Mouse (Mus musculus): ENCODE measurements around the gene Lamp1.
A peak's percentile ranks its signal among the peaks of the same experiment; 100 is the strongest.

The Lamp1 gene

GRCm38 (mm10) chr8:13202041-13202440 is 43.1 kb downstream of the Lamp1 start:
- DNase-seq: peak; percentile 36

GRCm38 (mm10) chr8:13202806-13203205 is 43.8 kb downstream of the Lamp1 start:
- DNase-seq: peak; percentile 86

- DNase-seq: peak; percentile 78
Observed at GRCm38 (mm10) chr8:13203472-13203871, 44.5 kb downstream of the Lamp1 start.

DNA sequence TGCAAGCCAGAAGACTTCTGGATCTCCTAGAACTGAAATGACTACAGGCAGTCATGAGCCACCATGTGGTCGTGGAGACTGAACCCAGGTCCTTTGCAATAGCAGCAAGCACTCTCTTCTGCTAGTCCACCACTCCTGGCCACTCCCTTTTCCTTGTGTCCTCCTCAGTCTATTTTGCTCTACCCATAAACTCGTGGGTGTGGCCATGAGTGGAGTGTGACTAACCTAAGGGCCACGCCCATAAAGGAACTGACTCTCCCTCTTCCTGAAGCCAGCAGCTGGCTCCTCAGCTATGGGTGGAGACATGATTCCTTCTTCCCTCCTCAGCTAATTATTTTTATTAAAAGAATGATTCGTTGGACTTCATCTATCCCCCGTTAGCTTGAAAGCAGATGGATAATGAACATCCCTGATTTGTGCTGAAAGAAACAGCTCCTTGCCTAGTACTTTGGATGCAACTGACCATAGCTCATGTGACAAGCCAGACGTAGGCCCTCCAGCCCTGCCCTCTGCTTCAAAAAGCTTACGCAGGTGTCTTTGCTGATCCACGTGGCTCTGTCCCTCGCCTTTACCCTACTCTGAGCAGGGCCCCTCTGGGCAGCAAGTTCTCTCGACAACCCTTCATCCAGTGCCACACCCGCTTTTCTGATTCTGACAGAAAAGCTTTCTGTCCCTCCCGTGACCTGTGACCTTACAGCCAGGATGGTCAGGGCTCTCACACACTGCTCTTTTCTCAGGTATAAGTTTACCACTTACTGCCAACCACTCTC is 45.6 kb downstream of the Lamp1 start:
- DNase-seq: peak; percentile 85

DNA sequence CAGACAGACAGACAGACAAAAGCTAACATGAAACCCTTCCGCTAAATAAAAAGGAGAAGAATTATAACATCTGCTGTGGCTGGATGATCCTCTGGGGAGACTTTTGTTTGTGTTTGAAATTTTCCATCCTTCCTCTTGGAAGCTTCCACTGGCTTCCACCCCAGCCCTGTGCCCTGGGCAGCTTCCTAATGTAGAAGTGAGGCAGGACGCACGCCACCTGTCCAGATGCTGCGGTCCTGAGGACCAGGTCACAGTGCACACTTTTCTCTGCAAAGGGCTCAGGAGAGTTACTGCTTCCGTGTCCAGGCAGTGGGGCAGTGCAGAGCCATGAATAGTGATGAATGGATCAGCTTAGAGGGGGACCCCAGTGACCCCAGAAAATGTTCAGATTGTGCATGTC is 46.4 kb downstream of the Lamp1 start:
- no peak for DNase-seq

- peak; percentile 69 for DNase-seq
Observed at GRCm38 (mm10) chr8:13206290-13206689, 47.3 kb downstream of the Lamp1 start.

GRCm38 (mm10) chr8:13208627-13209355 is 49.8 kb downstream of the Lamp1 start:
- DNase-seq: peak; percentile 80

- peak; percentile 26 for DNase-seq
Observed at GRCm38 (mm10) chr8:13209770-13210169, 50.8 kb downstream of the Lamp1 start.

GRCm38 (mm10) chr8:13213479-13214268 is 54.7 kb downstream of the Lamp1 start:
- DNase-seq: peak; percentile 89

DNA sequence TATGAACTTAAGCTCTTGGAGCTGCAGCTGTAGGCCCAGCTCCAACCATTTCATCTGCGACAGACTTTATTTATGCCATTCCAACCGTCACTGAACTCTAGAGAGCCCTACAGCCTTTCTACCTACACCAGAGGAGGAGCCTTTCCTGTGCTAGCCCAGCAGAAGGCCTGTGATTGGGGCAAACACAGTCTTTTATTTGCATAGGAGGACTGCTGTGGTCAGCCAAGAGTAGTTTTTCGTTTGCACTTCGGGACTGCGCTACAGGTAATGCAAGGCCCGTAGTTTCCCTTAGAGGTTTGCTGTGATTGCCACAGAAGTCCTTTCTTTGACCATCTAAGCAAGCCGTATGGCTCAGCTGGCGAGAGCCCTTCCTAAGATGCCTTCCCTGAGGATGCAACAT is 57.4 kb downstream of the Lamp1 start:
- no peak for DNase-seq

DNA sequence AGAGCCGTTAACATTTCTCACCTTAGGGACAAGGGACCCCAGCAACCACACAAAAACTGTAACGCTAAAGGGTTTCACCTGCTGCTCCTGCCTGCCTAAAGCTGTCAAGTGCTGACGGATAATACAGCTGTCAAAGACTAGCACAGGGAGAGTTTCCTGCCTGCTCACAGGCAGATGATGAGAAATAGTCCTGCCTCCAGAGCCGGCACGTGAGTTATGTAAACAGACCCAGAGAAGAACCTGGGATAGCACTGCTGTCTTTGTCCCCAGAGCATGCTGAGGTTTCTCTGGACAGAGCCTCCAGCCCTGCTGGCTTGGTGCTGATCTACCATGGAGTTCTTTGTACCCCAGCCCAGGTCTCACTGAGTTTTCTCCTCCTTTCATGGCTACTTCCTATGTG is 58.1 kb downstream of the Lamp1 start:
- no peak for DNase-seq

- DNase-seq: no peak
Observed at GRCm38 (mm10) chr8:13217986-13218385, 59.0 kb downstream of the Lamp1 start.

- no peak for DNase-seq
Observed at GRCm38 (mm10) chr8:13218441-13218840, 59.5 kb downstream of the Lamp1 start.

DNA sequence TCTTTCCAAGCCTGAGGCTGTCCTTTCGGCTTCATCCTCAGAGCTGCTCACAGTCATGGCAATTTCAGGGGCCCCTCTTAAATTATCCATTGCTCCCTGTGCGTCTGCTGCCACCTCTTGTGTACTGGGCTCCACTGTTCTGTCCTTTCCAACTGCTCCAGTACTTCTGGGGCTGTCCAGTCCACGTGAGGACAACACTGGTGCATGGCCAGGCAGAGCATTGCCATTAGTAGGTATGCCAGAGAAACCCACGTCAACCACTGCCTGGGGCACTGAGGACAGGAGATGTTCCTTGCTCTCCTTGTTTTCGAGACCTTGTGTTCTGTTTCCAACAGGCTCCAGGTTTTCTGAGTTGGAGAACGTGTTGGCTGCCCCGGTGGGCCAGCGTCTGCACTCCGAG is 65.5 kb downstream of the Lamp1 start:
- no peak for DNase-seq
